Mouse (Mus musculus) heart, adult 2 months (tissue): Measurements from ENCODE around the gene Pou3f3.

Experiments
- CTCF ChIP-seq: fragments of 200-600 bp; IDR thresholded peaks from 2 replicates; pipeline ENCODE4 v1.8.1; 2022; ENCODE audit warnings: antibody characterized with exemption, mild to moderate bottlenecking, moderate library complexity
- EP300 ChIP-seq: fragments of 200-500 bp; IDR thresholded peaks from 2 replicates; pipeline ENCODE4 v1.6.1; 2011; ENCODE audit warnings: low read depth, low read length, control low read depth; ENCODE audit not compliant: insufficient read depth

DNA sequence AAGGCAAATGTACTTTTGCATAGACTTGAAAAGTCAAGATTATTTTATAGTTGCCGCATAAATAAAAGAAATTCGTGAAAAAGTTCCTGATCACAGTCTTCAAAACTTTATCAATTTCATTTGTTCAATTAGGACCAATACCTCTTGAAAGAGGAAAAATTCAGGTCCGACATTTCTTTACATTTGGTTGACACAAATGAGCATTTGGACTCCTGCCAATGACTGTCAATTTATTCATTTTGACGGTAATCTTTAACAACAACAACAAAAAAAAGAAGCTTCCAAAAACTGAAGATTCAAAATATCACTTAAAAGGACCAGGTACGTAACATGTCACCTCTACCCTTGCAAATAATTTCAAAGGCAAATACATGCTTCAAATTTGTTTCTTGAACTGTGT is 13.8 kb upstream of the Pou3f3 start:
- TF ChIP-seq CTCF: no peak
- no peak for TF ChIP-seq EP300
